Mouse (Mus musculus) bone marrow macrophage, adult 2 months (primary cell): ENCODE measurements around the gene Lrpap1. TPM values are rescaled to one million over a fixed set of nuclear protein-coding genes. Genes with fewer than 3 reads are reported as not detected.
A peak's percentile ranks its signal among the peaks of the same experiment; 100 is the strongest.

ENCODE experiments used
- H3K27ac ChIP-seq: 2 replicates; pipeline ENCODE4 v1.5.1; 2012; ENCODE audit warnings: low read depth, low read length; ENCODE audit not compliant: insufficient read depth
- H3K4me1 ChIP-seq: 2 replicates; pipeline ENCODE4 v1.6.1; 2012; ENCODE audit warnings: low read length; ENCODE audit not compliant: control insufficient read depth, insufficient read depth
- H3K4me3 ChIP-seq: 2 replicates; pipeline ENCODE4 v1.5.1; 2012; ENCODE audit warnings: mild to moderate bottlenecking, low read length, moderate library complexity; ENCODE audit not compliant: insufficient read depth
- CTCF ChIP-seq: IDR thresholded peaks from 2 replicates; pipeline ENCODE4 v1.5.1; 2012; ENCODE audit warnings: low read depth, mild to moderate bottlenecking, low read length, moderate library complexity
- POLR2A ChIP-seq: IDR thresholded peaks from 2 replicates; pipeline ENCODE4 v1.6.1; 2012; ENCODE audit warnings: mild to moderate bottlenecking, low read depth, low read length, borderline replicate concordance
- polyA plus RNA-seq: library from polyadenylated mRNA; stranded (reverse); fragments of >200 nt; gene quantifications from 2 replicates; pipeline ENCODE4 v1.2.4, GENCODE M21; 2012; ENCODE audit not compliant: missing spikeins, insufficient read depth, insufficient read length

Gene Lrpap1
- polyA plus RNA-seq, 1 experiment = 105 TPM

- TF ChIP-seq CTCF = no peak
- no peak for TF ChIP-seq POLR2A
- Histone ChIP-seq H3K4me1 (peaks cover 8% of the 10 kb centered on the region), H3K27ac (no peak overlapping the region), H3K4me3 (no peak overlapping the region)
Observed at GRCm38 (mm10) chr5:35129767-35130191, 24.2 kb upstream of the Lrpap1 start.

DNA sequence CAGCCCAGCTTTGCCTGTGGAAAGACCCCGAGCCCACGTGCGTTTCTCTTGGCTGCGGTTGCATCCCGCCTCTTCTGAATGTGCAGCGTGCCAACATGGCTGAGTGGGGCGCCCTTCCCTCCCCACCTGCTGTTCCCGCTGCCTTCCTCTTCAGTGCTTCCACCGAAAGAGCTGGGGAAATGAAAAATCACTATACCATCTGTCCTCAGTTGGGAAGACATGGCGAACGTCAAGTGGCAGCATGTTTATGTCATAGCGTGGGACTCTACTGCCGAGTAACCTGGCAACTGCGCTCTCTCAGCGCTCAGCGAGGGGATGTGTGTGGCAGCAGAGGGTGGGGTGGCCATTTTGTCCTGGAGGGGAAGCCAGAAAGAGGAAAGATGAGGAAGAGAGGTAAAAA lies 23.6 kb upstream of the Lrpap1 start:
- Histone ChIP-seq H3K27ac (no peak overlapping the region), H3K4me3 (no peak overlapping the region), H3K4me1 (peaks cover 8% of the 10 kb centered on the region)
- TF ChIP-seq POLR2A (no peak), CTCF (no peak)

GRCm38 (mm10) chr5:35120024-35120423 lies 14.5 kb upstream of the Lrpap1 start:
- H3K4me1 ChIP-seq = peaks cover 2% of the 10 kb centered on the region
- H3K27ac ChIP-seq = no peak overlapping the region
- TF ChIP-seq CTCF = no peak
- TF ChIP-seq POLR2A = no peak
- H3K4me3 ChIP-seq = no peak overlapping the region

GRCm38 (mm10) chr5:35118418-35118817 lies 12.9 kb upstream of the Lrpap1 start:
- TF ChIP-seq CTCF (no peak), POLR2A (no peak)
- Histone ChIP-seq H3K4me3 (no peak overlapping the region), H3K27ac (no peak overlapping the region), H3K4me1 (peaks cover under 1% of the 10 kb centered on the region)

- Histone ChIP-seq H3K27ac (no peak overlapping the region), H3K4me3 (no peak overlapping the region), H3K4me1 (no peaks in the 10 kb centered on the region)
- TF ChIP-seq CTCF (no peak), POLR2A (no peak)
Observed at GRCm38 (mm10) chr5:35117633-35118032, 12.1 kb upstream of the Lrpap1 start.

DNA sequence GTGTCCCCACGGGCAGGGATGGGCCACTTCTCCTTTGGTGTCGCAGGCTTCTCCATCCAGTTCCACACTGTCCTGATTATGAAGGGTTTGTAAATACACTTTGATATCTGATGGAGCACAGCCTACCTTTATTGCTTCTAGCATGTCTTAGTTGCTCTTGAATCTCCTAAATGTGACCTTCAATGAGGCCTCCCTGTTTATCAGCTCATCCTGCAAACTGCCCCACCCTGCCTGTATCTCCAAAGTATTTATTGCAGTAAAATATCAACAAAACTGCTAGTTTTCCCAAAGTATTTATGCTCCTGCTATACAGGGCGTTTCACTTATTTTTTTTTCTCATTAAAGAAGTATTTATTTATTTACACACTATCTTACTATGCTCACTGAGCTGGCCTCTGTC lies 10.4 kb upstream of the Lrpap1 start:
- H3K4me1 ChIP-seq = no peaks in the 10 kb centered on the region
- no peak overlapping the region for H3K4me3 ChIP-seq
- no peak overlapping the region for H3K27ac ChIP-seq
- TF ChIP-seq CTCF (no peak), POLR2A (no peak)

DNA sequence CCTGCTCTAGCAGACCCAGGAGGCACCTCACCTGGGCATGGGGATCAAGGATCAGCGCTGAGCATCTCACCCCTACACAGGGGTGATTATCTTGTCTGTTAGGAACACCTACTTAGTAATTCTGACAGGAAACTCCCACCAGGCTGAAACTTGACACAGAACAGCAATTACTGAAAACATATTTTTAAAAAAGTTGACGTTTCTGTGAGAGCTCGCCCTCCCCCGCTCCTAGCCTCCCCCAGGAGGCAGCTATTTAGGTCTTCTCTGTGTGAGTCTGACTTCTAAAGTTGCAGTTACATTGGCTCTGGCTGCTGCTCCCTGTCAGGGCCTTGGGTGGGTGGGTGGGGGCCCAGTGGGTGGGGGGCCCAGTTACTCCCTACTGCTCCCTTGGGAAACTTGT lies 6.9 kb upstream of the Lrpap1 start:
- Histone ChIP-seq H3K4me3 (no peak overlapping the region), H3K4me1 (no peaks in the 10 kb centered on the region), H3K27ac (no peak overlapping the region)
- no peak for TF ChIP-seq POLR2A
- TF ChIP-seq CTCF = no peak

- H3K4me1 ChIP-seq = peaks cover 35% of the 10 kb centered on the region
- TF ChIP-seq CTCF = no peak
- no peak for TF ChIP-seq POLR2A
- H3K27ac ChIP-seq = peak overlapping the region; percentile 41
- H3K4me3 ChIP-seq = peak overlapping the region; percentile 81
Observed at GRCm38 (mm10) chr5:35105922-35106298, 344 bp upstream of the Lrpap1 start.

DNA sequence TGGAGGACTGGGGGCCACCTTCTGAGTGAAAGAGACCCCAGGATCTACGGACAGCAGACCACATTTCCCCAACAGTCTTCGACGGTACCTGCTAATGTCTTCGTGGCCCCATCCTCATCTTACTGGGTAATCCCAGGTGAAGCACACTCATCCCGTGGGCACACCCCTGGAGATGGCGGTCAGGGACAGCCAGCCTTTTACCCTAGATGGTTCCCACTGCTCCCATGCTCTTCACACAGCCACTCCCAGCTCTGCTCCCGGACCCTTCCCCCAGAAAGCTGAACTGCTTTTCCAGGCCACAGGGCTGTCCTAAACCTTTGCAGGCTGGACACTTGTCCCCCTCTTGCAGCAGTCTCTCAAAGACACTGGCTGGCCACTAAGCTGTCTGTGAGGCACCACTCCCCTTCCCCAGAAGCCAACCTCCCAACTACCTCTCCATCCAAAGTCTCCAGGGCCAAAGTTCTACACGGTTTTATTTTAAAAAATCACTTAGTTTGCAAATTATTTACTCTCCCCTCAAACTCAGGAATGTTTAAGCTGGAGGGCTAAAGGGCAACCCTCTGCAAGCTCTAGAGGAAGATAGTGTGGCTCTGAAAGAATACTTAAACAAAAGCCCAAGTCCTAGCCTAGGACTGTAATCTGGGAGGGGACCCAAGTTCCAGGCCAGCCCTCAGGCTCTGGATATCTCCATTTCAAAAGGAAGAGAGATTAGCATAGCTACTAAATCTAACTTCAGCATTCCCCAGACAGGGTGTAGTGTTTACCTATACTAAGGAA lies 1.2 kb downstream of the Lrpap1 start:
- Histone ChIP-seq H3K4me1 (peaks cover 38% of the 10 kb centered on the region), H3K27ac (no peak overlapping the region), H3K4me3 (peak overlapping the region; percentile 81)
- no peak for TF ChIP-seq CTCF
- TF ChIP-seq POLR2A = no peak

GRCm38 (mm10) chr5:35103528-35103927 lies 2.0 kb downstream of the Lrpap1 start:
- H3K4me1 ChIP-seq = peaks cover 38% of the 10 kb centered on the region
- no peak overlapping the region for H3K4me3 ChIP-seq
- H3K27ac ChIP-seq = peak overlapping the region; percentile 17; the same call in 1 of the 2 replicates
- TF ChIP-seq POLR2A = no peak
